Mouse (Mus musculus) liver, embryonic 13.5 days (tissue): ENCODE results near the gene Pkd1l2. TPM values are rescaled to one million over a fixed set of nuclear protein-coding genes. Genes with fewer than 3 reads are reported as not detected.

Experiments
- ATAC-seq: fragments of 200-750 bp; cut with Nextera tagmentation; 2 replicates; pipeline ENCODE4 v1.8.0; 2017; ENCODE audit warnings: low read depth, mild to moderate bottlenecking, moderate number of reproducible peaks, moderate library complexity
- DNase-seq: peaks from one replicate; pipeline ENCODE4 v3.0.0; 2022
- H3K27ac ChIP-seq: fragments of 300-500 bp; sonication (generic); 2 replicates; pipeline ENCODE4 v1.5.1; 2015; ENCODE audit warnings: moderate library complexity, mild to moderate bottlenecking, inconsistent platforms
- H3K27me3 ChIP-seq: fragments of 300-500 bp; sonication (generic); 2 replicates; pipeline ENCODE4 v1.6.1; 2015; ENCODE audit warnings: mild to moderate bottlenecking, inconsistent platforms
- H3K36me3 ChIP-seq: fragments of 300-500 bp; sonication (generic); 2 replicates; pipeline ENCODE4 v1.6.1; 2015; ENCODE audit warnings: mild to moderate bottlenecking, inconsistent platforms
- H3K4me1 ChIP-seq: fragments of 300-500 bp; sonication (generic); replicated peaks from 2 replicates; pipeline ENCODE4 v1.6.1; 2015; ENCODE audit warnings: inconsistent platforms
- H3K4me2 ChIP-seq: fragments of 300-500 bp; sonication (generic); 2 replicates; pipeline ENCODE4 v1.6.1; 2015; ENCODE audit warnings: inconsistent platforms, mild to moderate bottlenecking, moderate library complexity
- H3K4me3 ChIP-seq: fragments of 300-500 bp; sonication (generic); replicated peaks from 2 replicates; pipeline ENCODE4 v1.5.1; 2015; ENCODE audit warnings: mild to moderate bottlenecking, inconsistent platforms
- H3K9ac ChIP-seq: fragments of 300-500 bp; sonication (generic); 2 replicates; pipeline ENCODE4 v1.6.1; 2015; ENCODE audit warnings: mild to moderate bottlenecking, inconsistent platforms
- H3K9me3 ChIP-seq: fragments of 300-500 bp; sonication (generic); replicated peaks from 2 replicates; pipeline ENCODE4 v1.6.1; 2016; ENCODE audit warnings: inconsistent platforms
- WGBS: fragments of 180-500 bp; shearing (Covaris S2); methylation state at CpG from one replicate; pipeline ENCODE4 v1.1.7; 2015; ENCODE audit not compliant: insufficient replicate concordance; 5-methylcytosine and 5-hydroxymethylcytosine counted together
- polyA plus RNA-seq: library from polyadenylated mRNA; unstranded; fragments of >200 nt; fragmentation: Nextera tagmentation; extraction: Ambion mirVana; gene quantifications from 2 replicates; pipeline ENCODE4 v1.2.1, GENCODE M21; 2015

Pkd1l2 gene
- polyA plus RNA-seq, 1 experiment from 2014 or later, result 0.03 TPM

DNA sequence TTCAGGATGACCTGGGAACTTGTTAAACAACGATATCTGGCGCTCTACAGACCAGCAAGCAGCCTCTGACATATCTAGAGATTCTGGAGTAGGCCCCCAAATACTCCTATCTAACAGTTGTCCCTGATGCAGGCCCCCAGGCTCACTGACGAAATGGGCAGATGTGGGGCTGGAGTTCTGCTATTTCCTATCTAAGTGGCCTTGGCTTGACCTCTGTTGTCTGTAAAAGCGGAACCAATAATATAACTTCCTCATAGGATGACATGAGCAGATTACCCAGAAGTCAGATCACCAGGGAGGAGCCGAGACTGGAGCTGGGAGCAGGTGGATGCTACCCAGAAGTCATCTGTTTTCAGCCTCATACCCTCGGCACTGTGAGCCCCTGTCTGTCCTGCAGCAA, 27.2 kb downstream of the Pkd1l2 start:
- no peaks in the 10 kb centered on the region for H3K36me3 ChIP-seq
- no peaks in the 10 kb centered on the region for H3K27me3 ChIP-seq
- no peak overlapping the region for H3K4me3 ChIP-seq
- H3K4me2 ChIP-seq, result no peak overlapping the region
- no peak for DNase-seq
- 14% methylated on average over 6 of the region's 6 CpGs for WGBS
- H3K9me3 ChIP-seq, result no peaks in the 10 kb centered on the region
- peaks cover 9% of the 10 kb centered on the region for H3K4me1 ChIP-seq
- no peak for ATAC-seq
- no peak overlapping the region for H3K9ac ChIP-seq
- H3K27ac ChIP-seq, result no peak overlapping the region

DNA sequence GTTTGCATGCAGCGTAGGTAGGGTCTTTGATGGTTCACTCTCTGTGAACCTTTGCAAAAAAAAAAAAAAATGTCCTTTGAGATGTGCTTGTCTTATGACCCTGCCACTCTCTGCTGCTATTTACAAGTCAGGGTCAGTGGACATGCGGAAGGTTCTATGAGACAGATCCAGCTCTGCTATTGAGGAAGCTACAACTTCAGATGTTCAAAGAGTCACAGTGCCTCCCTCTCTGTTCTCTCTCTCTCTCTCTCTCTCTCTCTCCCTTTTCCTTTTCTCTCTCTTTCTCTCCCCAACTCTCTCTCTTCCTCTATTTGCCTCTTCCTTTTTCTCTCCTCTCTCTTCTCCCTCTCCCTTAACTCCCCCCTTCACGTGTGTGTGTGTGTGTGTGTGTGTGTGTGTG, 28.1 kb downstream of the Pkd1l2 start:
- H3K9me3 ChIP-seq, result no peaks in the 10 kb centered on the region
- ATAC-seq (no peak), DNase-seq (no peak)
- H3K4me1 ChIP-seq, result peaks cover 9% of the 10 kb centered on the region
- WGBS, result 70% methylated on average over 3 of the region's 3 CpGs
- no peaks in the 10 kb centered on the region for H3K36me3 ChIP-seq
- no peaks in the 10 kb centered on the region for H3K27me3 ChIP-seq
- no peak overlapping the region for H3K4me2 ChIP-seq
- no peak overlapping the region for H3K27ac ChIP-seq
- no peak overlapping the region for H3K9ac ChIP-seq
- H3K4me3 ChIP-seq, result no peak overlapping the region

GRCm38 (mm10) chr8:117053135-117054079, 28.8 kb downstream of the Pkd1l2 start:
- H3K4me1 ChIP-seq, result peaks cover 9% of the 10 kb centered on the region
- WGBS, result 45% methylated on average over 12 of the region's 12 CpGs
- H3K4me2 ChIP-seq, result no peak overlapping the region
- DNase-seq (peak; percentile 26), ATAC-seq (no peak)
- no peaks in the 10 kb centered on the region for H3K9me3 ChIP-seq
- no peaks in the 10 kb centered on the region for H3K27me3 ChIP-seq
- H3K9ac ChIP-seq, result no peak overlapping the region
- no peaks in the 10 kb centered on the region for H3K36me3 ChIP-seq
- no peak overlapping the region for H3K27ac ChIP-seq
- H3K4me3 ChIP-seq, result no peak overlapping the region

DNA sequence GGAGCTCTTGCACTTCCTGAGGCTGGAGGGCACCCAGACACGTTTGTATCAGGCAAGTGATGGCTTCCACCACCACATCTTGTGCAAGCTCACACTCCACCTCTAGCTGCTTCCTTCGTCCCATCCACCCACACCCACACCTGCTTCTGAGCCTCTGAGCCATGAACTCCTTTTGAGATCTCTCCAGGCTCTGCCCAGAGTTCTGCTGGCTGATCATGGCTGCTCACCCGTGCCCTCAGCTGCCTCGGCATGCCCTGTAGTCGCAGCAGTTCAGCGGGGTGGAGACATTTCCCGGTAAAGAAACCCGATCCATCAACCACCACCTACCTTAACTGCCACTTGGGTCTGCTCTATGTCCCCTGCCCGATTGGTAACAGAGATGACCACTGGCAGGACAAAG, 30.9 kb downstream of the Pkd1l2 start:
- Histone ChIP-seq H3K27me3 (no peaks in the 10 kb centered on the region), H3K27ac (no peak overlapping the region), H3K36me3 (no peaks in the 10 kb centered on the region), H3K4me1 (peaks cover 9% of the 10 kb centered on the region), H3K4me3 (no peak overlapping the region), H3K9me3 (no peaks in the 10 kb centered on the region), H3K4me2 (no peak overlapping the region), H3K9ac (no peak overlapping the region)
- no peak for DNase-seq
- no peak for ATAC-seq
- WGBS, result 55% methylated on average over 9 of the region's 9 CpGs

- no peaks in the 10 kb centered on the region for H3K9me3 ChIP-seq
- H3K4me1 ChIP-seq, result peaks cover 7% of the 10 kb centered on the region
- 39% methylated on average over 9 of the region's 9 CpGs for WGBS
- no peak for ATAC-seq
- no peak for DNase-seq
- H3K4me2 ChIP-seq, result no peak overlapping the region
- no peaks in the 10 kb centered on the region for H3K36me3 ChIP-seq
- no peaks in the 10 kb centered on the region for H3K27me3 ChIP-seq
- H3K9ac ChIP-seq, result no peak overlapping the region
- H3K4me3 ChIP-seq, result no peak overlapping the region
- no peak overlapping the region for H3K27ac ChIP-seq
Observed at GRCm38 (mm10) chr8:117050763-117051162, 31.5 kb downstream of the Pkd1l2 start.

- DNase-seq (no peak), ATAC-seq (no peak)
- 48% methylated on average over 7 of the region's 7 CpGs for WGBS
- no peaks in the 10 kb centered on the region for H3K36me3 ChIP-seq
- no peak overlapping the region for H3K4me2 ChIP-seq
- H3K9ac ChIP-seq, result no peak overlapping the region
- H3K27me3 ChIP-seq, result no peaks in the 10 kb centered on the region
- H3K9me3 ChIP-seq, result no peaks in the 10 kb centered on the region
- no peak overlapping the region for H3K27ac ChIP-seq
- no peaks in the 10 kb centered on the region for H3K4me1 ChIP-seq
- H3K4me3 ChIP-seq, result no peak overlapping the region
Observed at GRCm38 (mm10) chr8:117049444-117049843, 32.8 kb downstream of the Pkd1l2 start.

DNA sequence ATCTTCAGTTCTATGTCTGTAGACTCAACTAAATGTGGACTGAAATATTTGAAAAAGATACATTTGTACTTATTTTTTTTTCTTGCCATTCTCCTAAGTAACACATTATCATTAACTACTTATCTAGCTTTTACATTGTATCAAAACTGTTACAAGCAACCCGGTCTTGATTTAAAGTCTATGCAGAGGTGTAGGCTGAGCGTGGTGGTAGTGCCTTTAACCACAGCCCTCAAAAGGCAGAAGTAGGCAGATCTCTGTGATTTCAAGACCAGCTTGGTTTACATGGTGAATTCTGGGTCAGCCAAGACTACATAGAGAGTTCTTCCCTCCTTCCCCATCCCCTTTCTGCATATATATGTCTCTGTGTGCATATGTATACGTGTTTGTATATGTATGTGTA, 38.7 kb downstream of the Pkd1l2 start:
- no peak for ATAC-seq
- WGBS, result 52% methylated on average over 3 of the region's 3 CpGs
- Histone ChIP-seq H3K27ac (no peak overlapping the region), H3K4me1 (no peaks in the 10 kb centered on the region; the same call in 1 of the 2 replicates), H3K27me3 (no peaks in the 10 kb centered on the region), H3K9ac (no peak overlapping the region), H3K4me3 (no peak overlapping the region), H3K9me3 (no peaks in the 10 kb centered on the region), H3K36me3 (no peaks in the 10 kb centered on the region), H3K4me2 (no peak overlapping the region)
- DNase-seq, result no peak

DNA sequence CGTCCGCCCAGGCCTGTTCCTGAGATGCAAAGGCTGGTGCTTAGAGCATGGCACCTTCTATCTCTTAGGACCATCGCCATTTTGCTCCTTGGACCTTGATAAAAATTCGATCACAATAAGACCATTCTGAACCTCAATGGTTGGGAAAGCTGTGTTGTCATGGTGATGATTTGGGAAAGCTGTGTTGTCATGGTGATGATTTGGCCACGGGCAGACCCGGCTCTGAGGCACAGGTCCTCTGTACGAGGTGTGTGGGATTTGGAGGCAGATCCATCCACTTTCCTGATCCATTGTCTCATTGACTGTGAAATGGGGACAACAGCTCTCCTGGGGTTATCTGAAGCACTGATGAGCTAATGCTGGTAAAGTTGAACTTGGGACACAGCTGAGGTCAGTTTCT, 42.4 kb downstream of the Pkd1l2 start:
- no peak overlapping the region for H3K9ac ChIP-seq
- H3K36me3 ChIP-seq, result no peaks in the 10 kb centered on the region
- no peaks in the 10 kb centered on the region for H3K9me3 ChIP-seq
- H3K27me3 ChIP-seq, result no peaks in the 10 kb centered on the region
- DNase-seq (no peak), ATAC-seq (no peak)
- H3K27ac ChIP-seq, result no peak overlapping the region
- no peak overlapping the region for H3K4me3 ChIP-seq
- H3K4me2 ChIP-seq, result no peak overlapping the region
- 74% methylated on average over 7 of the region's 7 CpGs for WGBS
- H3K4me1 ChIP-seq, result no peaks in the 10 kb centered on the region; the same call in 1 of the 2 replicates

- no peak overlapping the region for H3K4me2 ChIP-seq
- no peak for DNase-seq
- 68% methylated on average over 7 of the region's 7 CpGs for WGBS
- H3K9me3 ChIP-seq, result no peaks in the 10 kb centered on the region
- no peaks in the 10 kb centered on the region; the same call in 1 of the 2 replicates for H3K4me1 ChIP-seq
- H3K27ac ChIP-seq, result no peak overlapping the region
- H3K4me3 ChIP-seq, result no peak overlapping the region
- no peak overlapping the region for H3K9ac ChIP-seq
- H3K36me3 ChIP-seq, result no peaks in the 10 kb centered on the region
- H3K27me3 ChIP-seq, result no peaks in the 10 kb centered on the region
- no peak for ATAC-seq
Observed at GRCm38 (mm10) chr8:117037374-117037935, 44.8 kb downstream of the Pkd1l2 start.

DNA sequence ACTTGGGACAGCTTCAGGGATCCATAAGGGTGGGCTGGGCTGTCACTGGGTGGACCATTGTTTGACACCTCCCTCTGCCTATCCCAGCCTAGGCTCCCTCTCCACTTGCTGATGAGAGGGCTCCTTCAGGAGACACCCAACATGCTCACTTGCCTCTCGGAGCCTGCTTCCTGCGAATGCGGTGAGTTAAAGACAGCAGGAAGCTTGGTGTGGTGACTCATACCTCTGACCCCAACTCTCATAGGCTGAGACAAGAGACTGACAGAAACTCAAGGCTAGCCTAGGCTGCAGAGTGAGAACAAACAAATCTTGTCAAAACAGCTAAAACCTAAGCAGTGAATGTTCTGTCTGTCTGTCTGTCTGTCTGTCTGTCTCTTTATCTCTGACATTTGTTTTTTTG, 48.9 kb downstream of the Pkd1l2 start:
- no peak overlapping the region for H3K27ac ChIP-seq
- H3K27me3 ChIP-seq, result no peaks in the 10 kb centered on the region
- no peak overlapping the region for H3K4me2 ChIP-seq
- no peak for DNase-seq
- peaks cover 7% of the 10 kb centered on the region for H3K4me1 ChIP-seq
- H3K9ac ChIP-seq, result no peak overlapping the region
- no peaks in the 10 kb centered on the region for H3K36me3 ChIP-seq
- WGBS, result 28% methylated on average over 3 of the region's 3 CpGs
- ATAC-seq, result no peak
- no peaks in the 10 kb centered on the region for H3K9me3 ChIP-seq
- H3K4me3 ChIP-seq, result no peak overlapping the region

DNA sequence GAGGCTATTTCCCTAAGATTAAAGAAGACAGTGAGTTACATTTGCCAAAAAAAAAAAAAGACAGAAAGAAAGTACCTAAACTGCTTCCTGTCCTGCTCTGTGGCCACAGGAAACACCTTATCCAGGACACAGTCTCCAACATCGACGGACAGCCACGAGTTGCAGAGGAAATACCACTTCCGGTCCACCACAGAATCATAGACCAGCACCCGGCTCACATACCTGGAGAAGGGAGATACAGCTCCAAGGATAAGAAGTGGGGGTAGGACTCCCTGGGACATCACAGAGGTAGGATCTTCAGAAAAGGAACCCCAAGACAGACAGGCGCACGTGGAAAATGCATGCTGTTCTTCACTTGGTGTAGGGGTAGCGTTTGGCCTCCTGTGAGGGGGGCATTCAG, 49.6 kb downstream of the Pkd1l2 start:
- 26% methylated on average over 8 of the region's 8 CpGs for WGBS
- ATAC-seq (no peak), DNase-seq (no peak)
- no peaks in the 10 kb centered on the region for H3K9me3 ChIP-seq
- no peak overlapping the region for H3K4me2 ChIP-seq
- peaks cover 7% of the 10 kb centered on the region for H3K4me1 ChIP-seq
- no peak overlapping the region for H3K4me3 ChIP-seq
- no peak overlapping the region for H3K27ac ChIP-seq
- no peaks in the 10 kb centered on the region for H3K36me3 ChIP-seq
- no peaks in the 10 kb centered on the region for H3K27me3 ChIP-seq
- H3K9ac ChIP-seq, result no peak overlapping the region

DNA sequence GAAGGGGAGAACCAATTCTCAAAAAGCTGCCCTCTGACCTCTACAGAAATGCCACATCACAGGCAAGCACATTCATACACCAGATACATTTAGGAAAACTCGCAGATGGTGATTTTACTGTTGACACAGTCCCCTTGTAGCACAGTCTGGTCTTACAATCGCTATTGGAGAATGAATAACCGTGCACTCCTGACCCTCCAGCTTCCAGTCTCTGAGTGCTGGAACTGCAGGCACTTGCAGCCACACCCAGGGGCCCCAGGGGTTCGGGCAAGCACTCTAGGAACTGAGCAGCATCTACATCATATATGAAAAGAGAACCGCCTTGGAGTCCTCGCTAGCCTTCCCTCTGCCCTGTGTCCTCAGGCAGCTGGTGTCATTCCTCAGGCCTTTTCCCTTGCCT, 50.8 kb downstream of the Pkd1l2 start:
- ATAC-seq, result no peak
- no peaks in the 10 kb centered on the region for H3K36me3 ChIP-seq

More for the DNA sequence above, 50.8 kb downstream of the Pkd1l2 start:
- H3K4me1 ChIP-seq, result peaks cover 7% of the 10 kb centered on the region
- DNase-seq, result no peak
- H3K9me3 ChIP-seq, result no peaks in the 10 kb centered on the region
- WGBS, result 45% methylated on average over 6 of the region's 6 CpGs
- H3K27me3 ChIP-seq, result no peaks in the 10 kb centered on the region
- no peak overlapping the region for H3K27ac ChIP-seq
- H3K4me3 ChIP-seq, result no peak overlapping the region
- no peak overlapping the region for H3K4me2 ChIP-seq
- no peak overlapping the region for H3K9ac ChIP-seq
